Mouse (Mus musculus) olfactory bulb, adult 2 months (tissue): ENCODE results near the gene Isg20.

Source experiments
- CTCF ChIP-seq: fragments of 200-500 bp; IDR thresholded peaks from 2 replicates; pipeline ENCODE4 v1.5.1; 2012; ENCODE audit warnings: low read depth, mild to moderate bottlenecking, low read length, moderate library complexity; ENCODE audit not compliant: insufficient read depth
- POLR2A ChIP-seq: fragments of 200-500 bp; IDR thresholded peaks from 2 replicates; pipeline ENCODE4 v1.6.1; 2012; ENCODE audit warnings: mild to moderate bottlenecking, low read depth, low read length, moderate library complexity; ENCODE audit not compliant: insufficient read depth

DNA sequence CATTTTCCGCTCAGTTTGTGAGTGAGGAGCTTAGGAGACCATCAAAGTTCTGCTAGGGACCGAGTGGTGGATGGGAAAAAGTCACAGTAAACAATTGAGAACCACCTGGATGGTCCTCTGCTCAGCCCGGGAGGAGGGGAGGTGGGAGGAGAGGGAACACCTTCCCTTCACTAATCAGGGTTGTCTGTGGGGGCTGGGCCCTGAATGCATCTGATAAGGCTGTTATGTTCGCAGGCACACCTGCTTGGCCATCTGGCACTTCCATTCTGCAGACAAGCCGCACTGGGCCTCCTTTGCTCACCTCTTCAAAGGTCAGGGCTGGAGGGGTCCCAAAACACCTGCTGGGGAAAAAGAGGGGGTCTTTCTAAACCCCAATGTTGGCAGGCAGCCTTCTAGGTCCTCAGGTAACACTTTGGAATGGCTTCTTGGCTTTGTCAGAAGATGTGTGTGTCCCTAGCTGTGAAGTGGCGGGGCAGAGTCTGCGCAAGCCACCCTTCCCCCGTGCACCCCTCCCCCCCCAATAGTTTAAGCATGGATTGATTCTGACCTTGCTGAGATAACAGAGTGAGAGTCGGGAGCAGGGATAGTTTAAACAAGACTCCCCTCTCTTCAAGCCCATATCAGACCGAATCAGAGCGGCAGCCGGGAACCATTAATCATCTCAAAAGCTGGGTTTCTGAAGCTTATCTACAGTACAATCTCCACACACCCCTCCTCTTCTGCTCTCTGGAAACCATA is 47.8 kb upstream of the Isg20 start:
- TF ChIP-seq POLR2A (no peak), CTCF (no peak)
